Mouse (Mus musculus): ENCODE data around the gene Ms4a4a.

Gene Ms4a4a

GRCm38 (mm10) chr19:11435058-11435834 is 59.9 kb downstream of the Ms4a4a start:
- no peak for DNase-seq (ENCODE audit: low spot score)
